Mouse (Mus musculus) CH12F3 (cell line): Measurements from ENCODE around the gene Tbck.

Source experiments
- in situ Hi-C: fragments of 300-500 bp; cut with MboI; formaldehyde crosslinking; loops from 2 replicates; pipeline ENCODE4 v1.14.3; 2020; ENCODE audit warnings: low sequenced_read_pairs

Gene Tbck

GRCm38 (mm10) chr3:132752772-132753171 lies 68.8 kb downstream of the Tbck start:
- in situ Hi-C loops: no loop called here

- in situ Hi-C loops: no loop called here
Observed at GRCm38 (mm10) chr3:132756274-132756673, 72.3 kb downstream of the Tbck start.

- in situ Hi-C loops: no loop called here
Observed at GRCm38 (mm10) chr3:132766033-132766726, 82.2 kb downstream of the Tbck start.

GRCm38 (mm10) chr3:132772054-132772453 lies 88.1 kb downstream of the Tbck start:
- in situ Hi-C loops: no loop called here

- in situ Hi-C loops: no loop called here
Observed at GRCm38 (mm10) chr3:132776686-132777085, 92.7 kb downstream of the Tbck start.

GRCm38 (mm10) chr3:132781103-132781502 lies 97.2 kb downstream of the Tbck start:
- in situ Hi-C loops: no loop called here

GRCm38 (mm10) chr3:132783087-132783486 lies 99.1 kb downstream of the Tbck start:
- in situ Hi-C loops: no loop called here

- in situ Hi-C loops: no loop called here
Observed at GRCm38 (mm10) chr3:132784732-132785131, 100.8 kb downstream of the Tbck start.

- in situ Hi-C loops: no loop called here
Observed at GRCm38 (mm10) chr3:132786690-132787089, 102.7 kb downstream of the Tbck start.

- in situ Hi-C loops: no loop called here
Observed at GRCm38 (mm10) chr3:132787775-132788174, 103.8 kb downstream of the Tbck start.

- in situ Hi-C loops: no loop called here
Observed at GRCm38 (mm10) chr3:132791140-132791539, 107.2 kb downstream of the Tbck start.

GRCm38 (mm10) chr3:132800196-132800595 lies 116.3 kb downstream of the Tbck start:
- in situ Hi-C loops: no loop called here

GRCm38 (mm10) chr3:132801910-132802309 lies 118.0 kb downstream of the Tbck start:
- in situ Hi-C loops: no loop called here

GRCm38 (mm10) chr3:132807888-132808579 lies 124.1 kb downstream of the Tbck start:
- in situ Hi-C loops: no loop called here

GRCm38 (mm10) chr3:132808951-132809350 lies 125.0 kb downstream of the Tbck start:
- in situ Hi-C loops: no loop called here

GRCm38 (mm10) chr3:132811791-132812190 lies 127.8 kb downstream of the Tbck start:
- in situ Hi-C loops: no loop called here

- in situ Hi-C loops: no loop called here
Observed at GRCm38 (mm10) chr3:132812356-132812755, 128.4 kb downstream of the Tbck start.

- in situ Hi-C loops: no loop called here
Observed at GRCm38 (mm10) chr3:132813147-132813546, 129.2 kb downstream of the Tbck start.

- in situ Hi-C loops: no loop called here
Observed at GRCm38 (mm10) chr3:132813706-132814497, 130.0 kb downstream of the Tbck start.

GRCm38 (mm10) chr3:132814791-132815496 lies 131.0 kb downstream of the Tbck start:
- in situ Hi-C loops: no loop called here
